Mouse (Mus musculus) hindbrain, embryonic 11.5 days (tissue): ENCODE measurements around the gene Vac14. TPM values are rescaled to one million over a fixed set of nuclear protein-coding genes. Genes with fewer than 3 reads are reported as not detected.

Experiments used
- ATAC-seq: fragments of 200-750 bp; cut with Nextera tagmentation; 2 replicates; pipeline ENCODE4 v1.8.0; 2017; ENCODE audit warnings: mild to moderate bottlenecking, moderate TSS enrichment, moderate library complexity; ENCODE audit not compliant: low FRiP score
- DNase-seq: peaks from one replicate; pipeline ENCODE4 v3.0.0-alpha.2; 2015; ENCODE audit warnings: low spot score
- H3K27ac ChIP-seq: fragments of 300-500 bp; sonication (generic); 2 replicates; pipeline ENCODE4 v1.5.1; 2014; ENCODE audit warnings: mild to moderate bottlenecking, low read depth, low read length
- H3K27me3 ChIP-seq: fragments of 300-500 bp; sonication (generic); 2 replicates; pipeline ENCODE4 v1.6.1; 2014; ENCODE audit warnings: mild to moderate bottlenecking, low read length, moderate library complexity, mixed read lengths; ENCODE audit not compliant: control insufficient read depth, insufficient read depth
- H3K36me3 ChIP-seq: fragments of 300-500 bp; sonication (generic); 2 replicates; pipeline ENCODE4 v1.6.1; 2014; ENCODE audit warnings: mild to moderate bottlenecking, low read length, moderate library complexity, mixed read lengths; ENCODE audit not compliant: control insufficient read depth, insufficient read depth
- H3K4me1 ChIP-seq: fragments of 300-500 bp; sonication (generic); replicated peaks from 2 replicates; pipeline ENCODE4 v1.6.1; 2014; ENCODE audit warnings: low read length, mixed read lengths; ENCODE audit not compliant: control insufficient read depth, insufficient read depth
- H3K4me2 ChIP-seq: fragments of 300-500 bp; sonication (generic); replicated peaks from 2 replicates; pipeline ENCODE4 v1.6.1; 2014; ENCODE audit warnings: mild to moderate bottlenecking, low read depth, low read length
- H3K4me3 ChIP-seq: fragments of 300-500 bp; sonication (generic); 2 replicates; pipeline ENCODE4 v1.5.1; 2014; ENCODE audit warnings: low read depth, low read length
- H3K9ac ChIP-seq: fragments of 300-500 bp; sonication (generic); 2 replicates; pipeline ENCODE4 v1.6.1; 2014; ENCODE audit warnings: low read depth, low read length
- H3K9me3 ChIP-seq: fragments of 300-500 bp; sonication (generic); 2 replicates; pipeline ENCODE4 v1.6.1; 2016; ENCODE audit warnings: low read length; ENCODE audit not compliant: control insufficient read depth
- WGBS: fragments of 180-500 bp; shearing (Covaris S2); extraction: QIAGEN DNeasy Blood & Tissue Kit; methylation state at CpG from one replicate; pipeline ENCODE4 v1.1.7; 2014; 5-methylcytosine and 5-hydroxymethylcytosine counted together
- polyA plus RNA-seq: library from polyadenylated mRNA; unstranded; fragments of >200 nt; fragmentation: Nextera tagmentation; extraction: Ambion mirVana; gene quantifications from 2 replicates; pipeline ENCODE4 v1.2.1, GENCODE M21; 2014

Gene Vac14
- polyA plus RNA-seq, 1 experiment from 2014 or later = 35.3 TPM

DNA sequence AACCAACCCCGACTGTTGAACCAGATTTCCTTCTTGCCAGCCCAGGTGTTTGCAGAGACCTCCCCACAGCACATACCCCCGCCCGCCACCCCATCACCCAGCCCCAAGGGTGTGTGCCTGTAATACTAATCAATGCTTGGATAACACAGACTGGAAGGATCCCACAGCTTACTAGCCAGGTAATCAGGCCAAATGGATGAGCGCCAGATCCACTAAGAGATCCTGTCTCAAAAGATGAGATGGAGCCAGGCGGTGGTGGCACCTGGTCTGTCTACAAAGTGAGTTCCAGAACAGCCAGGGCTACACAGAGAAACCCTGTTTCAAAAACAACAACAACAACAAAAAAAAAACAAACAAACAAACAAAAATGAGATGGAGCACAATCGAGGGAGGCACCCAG lies 148.9 kb downstream of the Vac14 start:
- Histone ChIP-seq H3K27me3 (no peaks in the 10 kb centered on the region), H3K4me3 (no peak overlapping the region), H3K4me2 (no peak overlapping the region), H3K9ac (no peak overlapping the region), H3K27ac (no peak overlapping the region), H3K9me3 (no peaks in the 10 kb centered on the region), H3K4me1 (no peaks in the 10 kb centered on the region), H3K36me3 (no peaks in the 10 kb centered on the region)
- ATAC-seq = no peak
- WGBS = 89% methylated on average over 6 of the region's 6 CpGs
- no peak for DNase-seq

Other genes starting within 250 kb of the Vac14 start
- gene Mtss1l, start 102.9 kb downstream of the Vac14 start, polyA plus RNA-seq = 10.5 and 10.8 TPM in 2 replicates
- 0.19 and 1.4 TPM in 2 replicates for gene Il34, start 187.3 kb downstream of the Vac14 start, polyA plus RNA-seq
- 66.9 and 67.6 TPM in 2 replicates for gene Cog4, start 228.0 kb downstream of the Vac14 start, polyA plus RNA-seq
- gene Sf3b3, start 228.2 kb downstream of the Vac14 start, polyA plus RNA-seq = 161 and 190 TPM in 2 replicates